Mouse (Mus musculus) liver, adult 2 months (tissue): ENCODE measurements at regions not wholly inside any gene's neighbourhood (a gene's known extent, or its start where the extent isn't known, plus 50 kb on each side); places are given as distances from the start of the nearest gene placed in this dataset.

ENCODE experiments used
- CTCF ChIP-seq: fragments of 200-500 bp; IDR thresholded peaks from 2 replicates; pipeline ENCODE4 v1.5.1; 2011; ENCODE audit warnings: low read depth, low read length, control low read depth
- POLR2A ChIP-seq: fragments of 200-500 bp; IDR thresholded peaks from 2 replicates; pipeline ENCODE4 v1.6.1; 2011; ENCODE audit warnings: low read length, control low read depth; ENCODE audit not compliant: insufficient read depth; ENCODE audit errors: extremely low read depth

GRCm38 (mm10) chr4:7363508-7363907, 875.3 kb downstream of the Car8 start:
- TF ChIP-seq CTCF (no peak), POLR2A (no peak)
